Mouse (Mus musculus) heart, adult 2 months (tissue): ENCODE measurements around the gene Stox2. TPM values are rescaled to one million over a fixed set of nuclear protein-coding genes. Genes with fewer than 3 reads are reported as not detected.

ENCODE experiments used
- DNase-seq, 2 experiments: peaks; one replicate each; pipeline ENCODE4 v3.0.0; 2021
- H3K27ac ChIP-seq: fragments of 200-600 bp; 2 replicates; pipeline ENCODE4 v1.8.1; 2022
- H3K27me3 ChIP-seq: fragments of 200-500 bp; 2 replicates; pipeline ENCODE4 v1.6.1; 2012; ENCODE audit warnings: mild to moderate bottlenecking, low read length, inconsistent platforms, mixed read lengths; ENCODE audit not compliant: control insufficient read depth, insufficient read depth
- H3K36me3 ChIP-seq: fragments of 200-500 bp; 2 replicates; pipeline ENCODE4 v1.6.1; 2012; ENCODE audit warnings: low read length, inconsistent platforms; ENCODE audit not compliant: control insufficient read depth, insufficient read depth
- H3K4me1 ChIP-seq: fragments of 200-500 bp; 2 replicates; pipeline ENCODE4 v1.6.1; 2011; ENCODE audit warnings: low read length; ENCODE audit not compliant: control insufficient read depth, insufficient read depth
- H3K4me3 ChIP-seq: fragments of 200-600 bp; 2 replicates; pipeline ENCODE4 v1.8.1; 2022
- H3K79me2 ChIP-seq: fragments of 200-500 bp; replicated peaks from 2 replicates; pipeline ENCODE4 v1.6.1; 2012; ENCODE audit warnings: mild to moderate bottlenecking, inconsistent platforms, low read length, moderate library complexity, mixed read lengths; ENCODE audit not compliant: control insufficient read depth, insufficient read depth
- H3K9ac ChIP-seq: fragments of 200-500 bp; 2 replicates; pipeline ENCODE4 v1.6.1; 2012; ENCODE audit warnings: low read depth, mild to moderate bottlenecking, control low read depth, inconsistent platforms, low read length, mixed read lengths
- CTCF ChIP-seq: fragments of 200-600 bp; IDR thresholded peaks from 2 replicates; pipeline ENCODE4 v1.8.1; 2022; ENCODE audit warnings: antibody characterized with exemption, mild to moderate bottlenecking, moderate library complexity
- EP300 ChIP-seq: fragments of 200-500 bp; IDR thresholded peaks from 2 replicates; pipeline ENCODE4 v1.6.1; 2011; ENCODE audit warnings: low read depth, low read length, control low read depth; ENCODE audit not compliant: insufficient read depth
- POLR2A ChIP-seq: fragments of 200-500 bp; IDR thresholded peaks from 2 replicates; pipeline ENCODE4 v1.6.1; 2011; ENCODE audit warnings: mild to moderate bottlenecking, low read depth, low read length, control low read depth; ENCODE audit not compliant: insufficient read depth
- WGBS: fragments of 180-500 bp; shearing (Covaris S2); methylation state at CpG from one replicate; pipeline ENCODE4 v1.1.7; 2018; 5-methylcytosine and 5-hydroxymethylcytosine counted together
- intact Hi-C: fragments of 180-260 bp; cut with DNase I; formaldehyde crosslinking; loops from one replicate; pipeline ENCODE4 v1.15.1; 2025
- polyA plus RNA-seq: library from polyadenylated mRNA; depleted of rRNA; stranded (reverse); fragments of >200 nt; gene quantifications from 2 replicates; pipeline ENCODE4 v1.2.3, GENCODE M21; 2012; rRNA removed
- total RNA-seq, 2 experiments: library from RNA; stranded (reverse); gene quantifications; 2 replicates each; pipeline ENCODE4 v1.2.3; 2021

Stox2 gene
- total and polyA plus RNA-seq, 3 experiments: 2.6 to 11.3 (median 10.1) TPM

GRCm38 (mm10) chr8:47154521-47154920 lies 291.6 kb downstream of the Stox2 start:
- no peak for TF ChIP-seq EP300
- peak; percentile 31 for TF ChIP-seq CTCF
- no peak for TF ChIP-seq POLR2A
- Histone ChIP-seq H3K27me3 (no peaks in the 10 kb centered on the region), H3K9ac (no peak overlapping the region), H3K27ac (no peak overlapping the region), H3K4me1 (no peaks in the 10 kb centered on the region), H3K36me3 (no peaks in the 10 kb centered on the region), H3K4me3 (no peak overlapping the region), H3K79me2 (no peaks in the 10 kb centered on the region)
- intact Hi-C loops: no loop called here
- 98% methylated on average over 2 of the region's 2 CpGs for WGBS
- no peak for DNase-seq

GRCm38 (mm10) chr8:47145258-47145657 lies 300.9 kb downstream of the Stox2 start:
- DNase-seq: no peak
- Histone ChIP-seq H3K27me3 (no peaks in the 10 kb centered on the region), H3K9ac (no peak overlapping the region), H3K79me2 (no peaks in the 10 kb centered on the region), H3K4me1 (no peaks in the 10 kb centered on the region), H3K36me3 (no peaks in the 10 kb centered on the region), H3K27ac (no peak overlapping the region), H3K4me3 (no peak overlapping the region)
- TF ChIP-seq EP300 (no peak), CTCF (no peak), POLR2A (no peak)
- WGBS: 93% methylated on average over 9 of the region's 9 CpGs
- intact Hi-C loops: no loop called here

GRCm38 (mm10) chr8:47136047-47136446 lies 310.1 kb downstream of the Stox2 start:
- no peak overlapping the region for H3K27ac ChIP-seq
- intact Hi-C loops: no loop called here
- 40% methylated on average over 5 of the region's 5 CpGs for WGBS
- H3K4me1 ChIP-seq: no peaks in the 10 kb centered on the region; the same call in 1 of the 2 replicates
- no peaks in the 10 kb centered on the region for H3K27me3 ChIP-seq
- DNase-seq: no peak
- no peaks in the 10 kb centered on the region for H3K79me2 ChIP-seq
- H3K36me3 ChIP-seq: no peaks in the 10 kb centered on the region
- no peak for TF ChIP-seq POLR2A
- no peak for TF ChIP-seq EP300
- TF ChIP-seq CTCF: no peak
- peak overlapping the region; percentile 18; the same call in 1 of the 2 replicates for H3K4me3 ChIP-seq
- H3K9ac ChIP-seq: no peak overlapping the region

GRCm38 (mm10) chr8:47135586-47135985 lies 310.6 kb downstream of the Stox2 start:
- H3K4me1 ChIP-seq: no peaks in the 10 kb centered on the region; the same call in 1 of the 2 replicates
- no peak overlapping the region for H3K27ac ChIP-seq
- DNase-seq: no peak
- WGBS: 10% methylated on average over 9 of the region's 9 CpGs
- no peak overlapping the region for H3K9ac ChIP-seq
- peak overlapping the region; percentile 18; the same call in 1 of the 2 replicates for H3K4me3 ChIP-seq
- H3K79me2 ChIP-seq: no peaks in the 10 kb centered on the region
- no peaks in the 10 kb centered on the region for H3K36me3 ChIP-seq
- H3K27me3 ChIP-seq: no peaks in the 10 kb centered on the region
- TF ChIP-seq EP300 (no peak), CTCF (no peak), POLR2A (no peak)
- intact Hi-C loops: no loop called here

- TF ChIP-seq EP300: no peak
- no peak for TF ChIP-seq CTCF
- no peak for TF ChIP-seq POLR2A
- Histone ChIP-seq H3K4me3 (no peak overlapping the region), H3K27ac (no peak overlapping the region), H3K36me3 (no peaks in the 10 kb centered on the region), H3K79me2 (no peaks in the 10 kb centered on the region), H3K4me1 (no peaks in the 10 kb centered on the region; the same call in 1 of the 2 replicates), H3K9ac (no peak overlapping the region), H3K27me3 (no peaks in the 10 kb centered on the region)
- intact Hi-C loops: no loop called here
- 56% methylated on average over 11 of the region's 11 CpGs for WGBS
- DNase-seq: no peak
These were observed 311.4 kb downstream of the Stox2 start for GRCm38 (mm10) chr8:47134736-47135135.

- Histone ChIP-seq H3K4me1 (no peaks in the 10 kb centered on the region; the same call in 1 of the 2 replicates), H3K36me3 (no peaks in the 10 kb centered on the region), H3K27me3 (no peaks in the 10 kb centered on the region), H3K9ac (no peak overlapping the region), H3K79me2 (no peaks in the 10 kb centered on the region), H3K4me3 (no peak overlapping the region), H3K27ac (no peak overlapping the region)
- 82% methylated on average over 3 of the region's 3 CpGs for WGBS
- no peak for DNase-seq
- TF ChIP-seq POLR2A (no peak), CTCF (no peak), EP300 (no peak)
- intact Hi-C loops: no loop called here
These were observed 312.8 kb downstream of the Stox2 start for GRCm38 (mm10) chr8:47133381-47133780.

Other genes with a start within 250 kb of the Stox2 start
- gene Trappc11, start 87.1 kb upstream of the Stox2 start, total RNA-seq: 10 to 100 TPM; 19.2 to 20.3 TPM
- 11.7 and 19.3 TPM in 2 replicates for gene Trappc11, start 87.1 kb upstream of the Stox2 start, polyA plus RNA-seq
- gene Rwdd4a, start 87.3 kb upstream of the Stox2 start, total RNA-seq: 10 to 100 TPM; 60.7 to 65.2 TPM
- gene Rwdd4a, start 87.3 kb upstream of the Stox2 start, polyA plus RNA-seq: 16.2 and 27.6 TPM in 2 replicates
- gene Ing2, start 229.2 kb upstream of the Stox2 start, total RNA-seq: 1 to 10 TPM; 3.8 to 4.9 TPM
- 2.6 and 3.1 TPM in 2 replicates for gene Ing2, start 229.2 kb upstream of the Stox2 start, polyA plus RNA-seq